Mouse (Mus musculus) brown adipose tissue, adult 24 weeks (tissue): Measurements from ENCODE around the gene Spata4. TPM values are rescaled to one million over a fixed set of nuclear protein-coding genes. Genes with fewer than 3 reads are reported as not detected.

ENCODE experiments used
- H3K27ac ChIP-seq: fragments of 200-500 bp; replicated peaks from 2 replicates; pipeline ENCODE4 v1.5.1; 2012; ENCODE audit warnings: low read depth, mild to moderate bottlenecking, low read length
- H3K4me1 ChIP-seq: fragments of 200-500 bp; 2 replicates; pipeline ENCODE4 v1.6.1; 2012; ENCODE audit warnings: low read length, mixed read lengths; ENCODE audit not compliant: control insufficient read depth, insufficient read depth, insufficient read length
- H3K4me3 ChIP-seq: fragments of 200-500 bp; 2 replicates; pipeline ENCODE4 v1.5.1; 2012; ENCODE audit warnings: low read depth, mild to moderate bottlenecking, low read length, moderate library complexity; ENCODE audit not compliant: insufficient read depth
- polyA plus RNA-seq: library from polyadenylated mRNA; stranded (reverse); fragments of >200 nt; gene quantifications from 2 replicates; pipeline ENCODE4 v1.2.4, GENCODE M21; 2012; ENCODE audit not compliant: missing spikeins, insufficient read depth, insufficient read length

Gene Spata4
- not detected in 2 replicates for polyA plus RNA-seq

DNA sequence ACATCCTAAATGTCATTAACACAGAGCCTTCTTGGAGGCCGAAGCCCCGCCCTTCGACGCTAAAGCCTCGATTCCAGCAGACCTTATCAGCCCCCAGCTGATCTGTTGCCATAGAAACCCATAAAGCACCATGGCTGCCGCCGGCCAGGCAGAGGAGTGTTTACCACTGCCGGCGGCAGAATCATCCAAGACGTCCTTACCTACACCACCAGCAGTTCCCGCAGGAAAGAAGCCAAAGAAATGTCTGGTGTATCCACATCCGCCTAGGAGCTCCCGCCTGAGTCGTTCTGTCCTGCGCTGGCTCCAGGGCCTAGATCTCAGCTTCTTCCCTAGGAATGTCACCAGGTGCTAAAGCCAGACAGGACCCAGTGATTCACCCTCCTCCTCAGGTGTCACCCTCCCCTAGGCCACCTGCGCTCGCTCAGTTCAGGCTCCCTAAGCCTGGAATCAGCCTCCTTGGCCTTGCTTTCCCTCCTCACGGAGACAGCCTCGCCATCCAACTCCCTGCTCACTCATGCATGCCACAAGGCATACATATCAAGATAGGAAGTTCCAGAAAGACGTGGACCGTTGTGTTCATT lies at the start of gene Spata4:
Gene Spata4 (plus strand): TSS at position 111 of the 581 bp plus-strand sequence.
- no peaks in the 10 kb centered on the region for H3K4me1 ChIP-seq
- H3K4me3 ChIP-seq = no peak within 1 kb of the TSS
- no peak within 1 kb of the TSS for H3K27ac ChIP-seq

DNA sequence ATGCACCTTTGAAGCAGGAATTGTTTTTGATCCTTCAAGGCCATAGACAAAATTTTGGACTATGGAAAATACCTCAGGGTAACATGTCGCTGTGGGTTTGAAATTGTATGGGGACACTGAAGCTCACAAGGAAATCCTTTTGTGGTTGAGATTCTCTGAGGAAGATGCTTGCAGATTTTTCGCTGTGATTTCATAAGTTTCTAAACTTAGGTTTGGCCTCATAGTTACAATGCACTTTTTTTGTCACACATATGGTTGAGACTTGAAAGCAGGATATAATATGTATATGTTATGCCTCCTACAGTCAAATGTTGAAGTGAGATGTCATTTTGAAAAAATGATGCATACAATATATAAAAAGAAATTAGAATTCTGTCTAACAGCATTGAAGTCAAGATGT lies 45.7 kb upstream of the Spata4 start:
- no peaks in the 10 kb centered on the region for H3K4me1 ChIP-seq
- H3K27ac ChIP-seq = no peak overlapping the region
- no peak overlapping the region for H3K4me3 ChIP-seq

DNA sequence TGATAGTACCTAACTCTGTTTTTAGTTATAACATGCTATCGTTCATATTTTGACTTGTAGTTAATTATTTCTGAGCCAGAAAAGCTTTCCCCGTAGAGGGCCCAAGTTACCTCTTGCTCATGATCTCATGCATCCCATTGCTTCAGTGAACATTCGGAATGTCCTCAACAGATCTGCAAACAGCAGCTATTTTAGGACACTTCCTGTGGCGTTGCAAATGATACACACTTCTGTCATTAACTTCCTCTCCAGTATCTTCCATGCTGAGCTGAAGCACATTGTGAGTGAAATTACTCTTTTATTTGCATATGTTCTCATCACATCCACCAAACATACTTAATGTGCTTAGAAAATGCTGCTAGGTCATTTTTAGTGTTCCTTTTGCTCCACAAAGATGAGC lies 38.4 kb upstream of the Spata4 start:
- H3K27ac ChIP-seq = no peak overlapping the region
- H3K4me3 ChIP-seq = no peak overlapping the region
- no peaks in the 10 kb centered on the region for H3K4me1 ChIP-seq

DNA sequence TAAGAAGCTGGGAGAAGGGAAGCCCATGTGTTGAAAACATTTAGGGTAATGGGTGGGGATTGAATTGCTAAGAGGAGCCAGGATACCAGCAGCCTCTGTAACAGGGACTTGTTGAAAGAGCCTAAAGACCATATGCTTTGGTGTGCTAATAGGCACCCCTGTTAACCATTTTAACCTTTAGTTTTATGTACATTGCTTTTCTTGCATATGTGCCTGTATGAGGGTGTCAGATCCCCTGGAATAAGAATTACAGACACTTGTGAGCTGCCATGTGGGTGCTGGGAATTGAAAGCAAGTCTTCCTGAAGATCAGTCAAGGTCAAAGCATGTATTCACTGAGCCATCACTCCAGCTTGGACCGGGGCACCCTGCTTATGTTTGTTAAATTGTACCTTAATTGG lies 35.4 kb upstream of the Spata4 start:
- H3K27ac ChIP-seq = no peak overlapping the region

DNA sequence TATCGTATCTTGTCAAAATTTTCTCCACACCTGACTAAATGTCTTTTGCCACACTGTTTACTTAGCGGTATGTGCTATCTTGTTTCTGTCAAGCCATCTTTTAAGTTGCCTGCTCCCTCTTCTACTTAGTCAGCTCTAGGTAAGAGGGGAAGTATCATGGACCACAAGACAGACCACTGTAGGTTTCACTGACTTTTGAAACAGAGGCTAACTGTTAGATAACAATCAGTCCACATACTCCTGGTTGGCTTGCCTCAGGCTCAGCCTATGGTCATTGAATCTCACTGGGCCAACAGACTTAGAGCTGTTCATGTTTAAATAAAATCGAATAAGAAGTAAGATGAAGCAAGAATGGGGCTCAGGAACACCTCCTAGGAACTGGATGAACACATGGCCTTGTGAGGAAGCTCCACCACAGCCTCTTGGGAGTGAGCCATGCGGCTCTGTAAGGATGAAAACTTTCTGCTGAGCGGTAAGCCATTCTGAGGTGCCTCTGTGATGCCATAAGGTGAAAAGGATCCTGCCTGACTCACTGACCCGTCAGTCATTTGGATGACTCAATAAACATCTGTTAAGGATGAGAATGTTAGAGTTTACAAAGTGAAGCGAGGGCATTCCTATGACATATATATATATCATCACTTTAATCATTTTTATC lies 34.8 kb upstream of the Spata4 start:
- H3K27ac ChIP-seq = no peak overlapping the region
- H3K4me1 ChIP-seq = no peaks in the 10 kb centered on the region
- H3K4me3 ChIP-seq = no peak overlapping the region

More for the DNA sequence above, 35.4 kb upstream of the Spata4 start:
- Histone ChIP-seq H3K4me1 (no peaks in the 10 kb centered on the region), H3K4me3 (no peak overlapping the region)

DNA sequence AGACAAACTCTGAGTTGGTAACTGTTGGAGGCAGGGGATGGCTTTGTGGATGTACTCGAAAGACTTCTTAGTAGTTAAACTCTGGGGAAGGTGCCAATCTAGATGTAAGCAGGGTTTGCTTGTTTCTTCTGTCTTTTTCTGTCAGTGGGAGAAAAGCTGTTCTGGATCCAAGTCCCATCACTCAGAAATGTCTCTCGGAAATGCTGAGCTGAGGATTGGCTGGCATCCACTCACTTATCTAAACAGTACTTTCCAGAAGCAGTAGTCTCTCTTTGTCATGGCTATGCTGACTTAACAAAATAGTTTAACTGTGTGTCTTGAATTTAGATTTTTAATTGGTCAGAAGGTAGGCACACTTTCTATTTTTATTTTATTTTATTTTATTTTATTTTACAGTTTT lies 33.4 kb upstream of the Spata4 start:
- no peak overlapping the region for H3K4me3 ChIP-seq
- no peaks in the 10 kb centered on the region for H3K4me1 ChIP-seq
- no peak overlapping the region for H3K27ac ChIP-seq

DNA sequence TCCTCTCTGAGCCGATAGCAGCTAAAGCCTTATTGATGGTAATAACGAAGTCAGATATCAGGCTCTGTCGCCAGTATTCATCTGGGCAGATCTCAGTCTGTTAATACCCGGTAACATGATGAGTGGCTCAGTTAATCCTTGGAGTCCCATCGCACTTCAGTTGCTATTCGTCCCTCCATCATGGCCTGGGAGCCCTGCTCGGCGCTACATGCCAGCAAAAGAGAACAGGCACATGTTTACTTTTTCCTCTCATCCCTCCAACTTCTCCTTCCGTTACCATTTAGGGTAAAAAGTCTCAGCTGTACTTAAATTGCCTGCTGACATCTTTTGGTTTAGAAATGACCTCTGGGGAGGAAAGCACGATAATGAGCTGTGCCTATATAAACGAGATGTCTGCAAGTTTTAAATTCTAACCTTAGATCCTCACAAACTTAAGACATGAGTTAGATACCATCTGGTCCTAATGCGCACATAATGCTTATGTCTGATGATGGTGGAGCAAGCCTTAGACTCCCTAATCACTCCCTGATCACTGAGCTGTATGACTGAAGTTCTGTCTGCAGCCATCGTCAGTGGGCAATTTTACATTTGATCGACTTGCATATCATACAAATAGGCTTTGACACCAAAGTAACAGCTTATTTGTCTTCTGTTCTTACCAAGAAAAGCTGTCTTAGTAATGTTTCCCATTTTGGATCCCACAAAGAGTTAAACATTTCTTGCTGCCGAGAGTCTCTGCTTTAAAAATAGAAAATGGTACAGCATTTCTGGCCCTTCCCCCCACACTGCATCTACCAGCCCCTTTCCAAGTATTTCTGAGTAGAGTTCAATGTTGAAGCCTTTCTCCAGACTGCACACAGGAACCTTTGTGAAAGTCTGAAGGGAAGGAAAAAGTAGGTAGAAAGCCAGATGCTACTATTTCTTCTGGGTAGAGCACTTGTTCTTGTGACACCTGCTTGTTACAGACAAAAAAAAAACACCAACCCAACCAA lies 29.7 kb upstream of the Spata4 start:
- H3K27ac ChIP-seq = no peak overlapping the region
- H3K4me1 ChIP-seq = no peaks in the 10 kb centered on the region
- H3K4me3 ChIP-seq = no peak overlapping the region

DNA sequence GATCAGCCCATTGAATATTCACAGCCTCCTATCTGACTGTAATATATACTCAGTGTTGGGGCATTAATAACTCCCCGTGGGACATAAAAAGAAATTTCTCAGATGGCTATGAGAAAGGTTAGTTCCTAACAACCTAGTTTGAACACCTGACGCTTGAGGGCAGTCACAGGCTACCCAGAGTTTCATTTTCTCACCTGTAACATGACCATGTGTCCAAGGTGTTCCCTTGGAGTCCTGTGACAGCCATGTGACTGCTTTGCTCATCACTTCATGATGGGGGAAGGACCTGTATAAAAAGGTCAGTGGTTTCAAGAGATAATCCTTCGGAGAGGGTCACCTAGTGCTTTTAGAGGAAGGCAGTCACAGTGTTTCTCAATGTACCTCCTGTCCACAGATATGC lies 19.1 kb upstream of the Spata4 start:
- Histone ChIP-seq H3K27ac (no peak overlapping the region), H3K4me3 (no peak overlapping the region), H3K4me1 (no peaks in the 10 kb centered on the region)

DNA sequence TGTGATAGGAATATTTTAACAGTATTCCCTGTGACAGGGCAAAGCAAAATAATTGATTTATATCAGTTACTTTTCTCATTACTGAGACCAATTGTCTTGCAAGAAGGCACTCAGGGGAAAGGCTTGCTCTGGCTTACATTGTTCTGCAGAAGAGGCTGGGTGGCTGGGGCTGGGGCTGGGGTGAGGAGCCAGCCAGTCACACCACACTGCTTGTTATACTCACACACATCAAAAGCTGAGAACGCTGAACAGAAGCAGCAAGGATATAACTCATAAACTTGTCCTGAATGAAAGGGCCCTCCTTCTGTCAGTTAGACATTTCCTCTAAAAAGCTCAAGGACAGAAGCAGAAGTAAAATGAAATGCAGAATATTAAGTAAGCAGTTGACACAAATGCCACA lies 17.7 kb upstream of the Spata4 start:
- no peak overlapping the region for H3K4me3 ChIP-seq
- no peaks in the 10 kb centered on the region for H3K4me1 ChIP-seq
- no peak overlapping the region for H3K27ac ChIP-seq

DNA sequence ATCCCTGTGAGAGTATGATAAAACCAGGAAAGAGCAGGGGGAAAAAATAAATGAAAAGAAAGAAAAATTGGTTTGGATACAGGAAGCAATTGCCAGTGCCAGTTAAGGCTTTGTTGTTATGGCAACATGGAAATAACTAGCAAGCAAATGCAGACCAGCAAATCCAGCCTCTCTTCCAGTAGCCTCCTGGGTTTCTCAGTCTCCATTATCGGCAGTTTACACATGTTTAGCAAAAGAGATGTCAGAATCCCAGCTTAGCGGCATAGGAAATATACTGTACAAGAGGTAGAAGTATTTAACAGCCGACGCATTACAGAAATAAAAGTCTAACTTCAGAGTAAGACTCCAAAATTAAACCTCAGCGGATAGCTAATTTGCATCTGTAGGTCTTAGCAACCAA lies 5.9 kb upstream of the Spata4 start:
- Histone ChIP-seq H3K27ac (no peak overlapping the region), H3K4me1 (no peaks in the 10 kb centered on the region), H3K4me3 (no peak overlapping the region)

DNA sequence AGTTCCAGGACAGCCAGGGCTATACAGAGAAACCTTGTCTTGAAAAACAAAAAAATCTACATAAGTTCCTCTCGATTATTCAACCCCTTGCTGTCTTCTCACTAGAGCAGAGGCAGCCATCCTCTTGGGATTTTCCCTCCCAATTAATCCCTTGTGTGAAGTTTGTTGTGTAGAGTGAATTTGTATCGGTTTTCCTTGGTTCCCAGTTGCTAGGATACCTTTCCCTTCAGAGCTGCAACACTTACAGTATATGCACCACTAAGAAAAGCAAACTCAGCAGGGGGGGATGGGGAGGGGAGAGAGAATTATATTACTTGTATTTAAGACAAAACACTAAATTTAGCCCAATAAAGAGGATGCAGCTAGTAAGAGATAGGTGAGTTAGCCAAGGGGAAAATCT lies 4.5 kb upstream of the Spata4 start:
- no peak overlapping the region for H3K27ac ChIP-seq
- no peaks in the 10 kb centered on the region for H3K4me1 ChIP-seq
- H3K4me3 ChIP-seq = no peak overlapping the region

DNA sequence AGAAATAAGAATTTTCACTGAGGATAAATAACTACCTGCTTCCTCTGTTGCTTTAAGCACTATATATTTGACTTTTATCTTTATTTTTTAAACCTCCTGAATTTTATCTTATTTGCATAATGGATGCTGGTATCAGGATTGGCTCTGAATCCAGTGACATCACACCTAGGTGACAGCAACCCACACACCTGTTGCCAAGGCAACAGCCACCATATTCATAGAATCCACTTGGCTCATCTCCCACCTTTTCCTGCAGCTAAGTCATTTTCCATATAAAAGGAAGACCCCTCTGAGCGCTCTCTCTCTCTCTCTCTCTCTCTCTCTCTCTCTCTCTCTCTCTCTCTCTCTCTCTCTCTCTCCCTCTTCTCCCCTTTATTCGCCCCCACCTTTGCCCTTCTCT lies 3.6 kb upstream of the Spata4 start:
- H3K4me1 ChIP-seq = no peaks in the 10 kb centered on the region
- no peak overlapping the region for H3K27ac ChIP-seq
- H3K4me3 ChIP-seq = no peak overlapping the region

DNA sequence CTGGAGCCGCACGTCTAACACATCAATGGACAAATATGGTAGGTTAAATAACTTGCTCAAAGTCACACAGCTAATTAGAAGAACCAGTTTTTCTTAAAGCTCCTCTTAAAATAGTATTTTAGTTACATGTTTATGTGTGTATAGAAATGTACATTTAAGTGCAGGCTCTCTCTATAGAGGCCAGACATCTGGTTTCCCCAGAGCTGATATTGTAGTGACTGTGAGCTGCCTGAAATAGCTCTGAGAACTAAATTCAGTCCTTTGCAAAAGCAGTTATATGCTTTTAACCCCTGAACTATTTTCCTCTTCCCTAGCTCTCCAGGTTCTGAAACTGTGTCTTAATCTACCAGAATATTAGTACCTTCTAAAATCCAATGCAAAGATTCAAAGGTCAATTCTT lies 3.2 kb upstream of the Spata4 start:
- Histone ChIP-seq H3K4me1 (no peaks in the 10 kb centered on the region), H3K27ac (no peak overlapping the region), H3K4me3 (no peak overlapping the region)

DNA sequence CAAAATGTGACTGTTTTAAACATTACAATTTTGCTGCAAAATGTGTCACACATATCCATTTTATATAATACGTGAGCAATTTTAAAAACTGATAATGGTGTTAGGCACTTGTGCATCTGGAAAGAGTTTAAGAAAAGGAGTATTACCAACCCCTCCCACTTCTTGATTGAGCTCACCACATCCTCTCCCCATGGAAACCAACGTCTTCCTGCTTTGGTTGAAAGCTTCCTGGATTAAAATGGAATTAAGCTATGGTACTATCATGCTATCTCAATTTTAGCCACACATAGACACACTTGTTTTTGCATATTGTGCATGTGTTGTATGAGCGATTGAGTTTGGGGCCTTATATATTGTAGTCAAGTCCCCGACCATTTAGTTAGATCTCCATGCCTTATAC lies 2.9 kb downstream of the Spata4 start:
- H3K27ac ChIP-seq = no peak overlapping the region
- H3K4me3 ChIP-seq = no peak overlapping the region

DNA sequence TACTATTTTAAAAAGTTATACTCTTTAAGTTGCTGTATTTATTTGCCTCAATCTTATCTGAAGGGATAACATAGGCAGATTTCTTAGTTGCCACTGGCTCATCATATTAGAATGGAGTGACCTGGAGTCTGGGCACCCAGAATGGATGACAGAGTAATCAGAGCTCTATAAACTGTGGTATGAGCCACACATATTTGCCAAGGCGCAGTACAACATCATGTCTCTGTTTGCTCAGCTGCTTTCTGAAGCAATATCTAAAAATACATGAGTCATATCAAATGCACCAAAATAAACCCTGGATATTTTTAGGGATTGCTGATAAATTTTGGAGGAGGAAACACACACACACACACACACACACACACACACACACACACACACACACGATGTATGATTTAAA lies 8.8 kb downstream of the Spata4 start:
- Histone ChIP-seq H3K4me3 (no peak overlapping the region), H3K27ac (no peak overlapping the region), H3K4me1 (no peaks in the 10 kb centered on the region)

More for the DNA sequence above, 2.9 kb downstream of the Spata4 start:
- no peaks in the 10 kb centered on the region for H3K4me1 ChIP-seq
